Mouse (Mus musculus): ENCODE results near the gene Mb21d2.

DNA sequence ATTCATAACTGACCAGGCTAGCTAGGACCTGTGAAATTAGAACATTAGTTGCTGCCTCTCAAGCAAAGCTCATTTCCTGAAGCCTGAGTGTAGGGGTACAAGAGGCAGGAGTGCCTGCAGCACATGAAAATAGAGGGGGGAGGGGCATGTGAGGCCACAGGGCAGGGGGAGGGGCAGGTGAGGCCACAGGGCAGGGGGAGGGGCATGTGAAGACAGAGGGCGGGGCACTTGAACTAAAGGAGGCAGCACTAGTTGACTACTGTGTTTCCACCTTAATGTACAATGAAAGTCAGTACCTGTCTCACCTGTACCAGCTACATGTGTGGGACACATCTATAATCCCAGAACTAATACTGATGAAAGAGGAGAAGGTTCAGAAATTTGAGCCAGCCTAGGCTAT, 14.8 kb downstream of the Mb21d2 start:
- no peak for TF ChIP-seq CTCF (IDR thresholded peaks at IDR 0.05; ENCODE audit: control insufficient read depth, insufficient read depth, insufficient read length)
- TF ChIP-seq MAX (IDR thresholded peaks at IDR 0.05) = no peak
- no peak for TF ChIP-seq USF1 (IDR thresholded peaks at IDR 0.05; ENCODE audit: low read depth)
- no peak for TF ChIP-seq CEBPB (IDR thresholded peaks at IDR 0.05; ENCODE audit: low read depth)
- TF ChIP-seq FOSL1 (IDR thresholded peaks at IDR 0.05; ENCODE audit: insufficient read depth, low read length, poor library complexity, severe bottlenecking) = no peak
- TF ChIP-seq MYOG (IDR thresholded peaks at IDR 0.05; ENCODE audit: control insufficient read depth, extremely low read depth, insufficient read length) = no peak
- TF ChIP-seq MYOD1 (IDR thresholded peaks at IDR 0.05; ENCODE audit: control insufficient read depth, insufficient read length, low read depth) = no peak

Measured in C2C12 (cell line).